Mouse (Mus musculus) lung, adult 2 months (tissue): ENCODE measurements around the gene Tmbim4. TPM values are rescaled to one million over a fixed set of nuclear protein-coding genes. Genes with fewer than 3 reads are reported as not detected.
A peak's percentile ranks its signal among the peaks of the same experiment; 100 is the strongest.
"Not testable (repeated sequence)": the region's sequence is repeated elsewhere in the genome, so short reads cannot be mapped to it uniquely, and the experiment has no call there.

Source experiments
- DNase-seq: peaks from one replicate; pipeline ENCODE4 v3.0.0; 2022
- H3K4me1 ChIP-seq: fragments of 200-500 bp; 2 replicates; pipeline ENCODE4 v1.6.1; 2011; ENCODE audit warnings: low read length; ENCODE audit not compliant: control insufficient read depth, insufficient read depth
- H3K4me3 ChIP-seq: fragments of 200-500 bp; replicated peaks from 2 replicates; pipeline ENCODE3; 2011; ENCODE audit warnings: low read depth, mild to moderate bottlenecking, control low read depth, low read length; ENCODE audit errors: extremely low read depth
- CTCF ChIP-seq: fragments of 200-500 bp; IDR thresholded peaks from 2 replicates; pipeline ENCODE4 v1.5.1; 2011; ENCODE audit warnings: mild to moderate bottlenecking, low read length, control low read depth; ENCODE audit not compliant: insufficient read depth
- POLR2A ChIP-seq: fragments of 200-500 bp; IDR thresholded peaks from 2 replicates; pipeline ENCODE4 v1.6.1; 2011; ENCODE audit warnings: low read depth, mild to moderate bottlenecking, control low read depth, low read length, borderline replicate concordance; ENCODE audit errors: extremely low read depth
- WGBS: fragments of 180-500 bp; shearing (Covaris S2); methylation state at CpG from one replicate; pipeline ENCODE4 v1.1.7; 2018; 5-methylcytosine and 5-hydroxymethylcytosine counted together
- polyA plus RNA-seq: library from polyadenylated mRNA; depleted of rRNA; stranded (reverse); fragments of >200 nt; gene quantifications from 2 replicates; pipeline ENCODE4 v1.2.3, GENCODE M21; 2012

The Tmbim4 gene
- polyA plus RNA-seq, 1 experiment: 173 TPM

- 0 out of 2 replicates have a peak, but pooled peaks cover 6% of the 10 kb centered on the region for H3K4me1 ChIP-seq
- no peak for DNase-seq
- 31% methylated on average over 6 of the region's 6 CpGs for WGBS
- TF ChIP-seq CTCF (no peak), POLR2A (no peak)
- H3K4me3 ChIP-seq: peak overlapping the region; percentile 52
These were observed 8.1 kb downstream of the Tmbim4 start for GRCm38 (mm10) chr10:120209539-120209925.

- 72% methylated on average over 3 of the region's 3 CpGs for WGBS
- H3K4me3 ChIP-seq: no peak overlapping the region
- TF ChIP-seq CTCF (no peak), POLR2A (no peak)
- no peak for DNase-seq
- 0 out of 2 replicates have a peak, but pooled peaks cover 6% of the 10 kb centered on the region for H3K4me1 ChIP-seq
These were observed 8.7 kb downstream of the Tmbim4 start for GRCm38 (mm10) chr10:120210096-120210495.

- not testable (repeated sequence) for DNase-seq, H3K4me3 ChIP-seq, H3K4me1 ChIP-seq
- 83% methylated on average over 1 of the region's 1 CpGs for WGBS
These were observed 15.7 kb downstream of the Tmbim4 start for GRCm38 (mm10) chr10:120217099-120217498.

GRCm38 (mm10) chr10:120218996-120219395 is 17.6 kb downstream of the Tmbim4 start:
- no peak overlapping the region for H3K4me3 ChIP-seq
- WGBS: 92% methylated on average over 10 of the region's 10 CpGs

GRCm38 (mm10) chr10:120219578-120220359 is 18.4 kb downstream of the Tmbim4 start:
- WGBS: 38% methylated on average over 14 of the region's 14 CpGs
- TF ChIP-seq POLR2A (no peak), CTCF (no peak)
- Histone ChIP-seq H3K4me3 (no peak overlapping the region), H3K4me1 (peaks cover 3% of the 10 kb centered on the region)
- DNase-seq: no peak

More at GRCm38 (mm10) chr10:120218996-120219395, 17.6 kb downstream of the Tmbim4 start:
- no peak for DNase-seq
- TF ChIP-seq POLR2A: no peak
- no peak for TF ChIP-seq CTCF
- H3K4me1 ChIP-seq: peaks cover 3% of the 10 kb centered on the region

- 39% methylated on average over 7 of the region's 7 CpGs for WGBS
These were observed 19.4 kb downstream of the Tmbim4 start for GRCm38 (mm10) chr10:120220776-120221175.

GRCm38 (mm10) chr10:120226871-120227661 is 25.7 kb downstream of the Tmbim4 start, which contains the start of gene Llph:
Llph (plus strand) TSS chr10:120227070.
- TF ChIP-seq POLR2A (peak; percentile 88; the same call in 1 of the 2 replicates), CTCF (no peak)
- WGBS: under 1% methylated on average over 57 of the region's 57 CpGs
- H3K4me1 ChIP-seq: peaks cover 6% of the 10 kb centered on the region; the same call in 1 of the 2 replicates
- peak; percentile 80 for DNase-seq
- peak within 1 kb of the TSS; percentile 90 for H3K4me3 ChIP-seq

More at GRCm38 (mm10) chr10:120220776-120221175, 19.4 kb downstream of the Tmbim4 start:
- no peak overlapping the region for H3K4me3 ChIP-seq
- peaks cover 3% of the 10 kb centered on the region for H3K4me1 ChIP-seq
- TF ChIP-seq CTCF (no peak), POLR2A (no peak)
- DNase-seq: no peak

- peak; percentile 52 for DNase-seq
- peak; percentile 84 for TF ChIP-seq CTCF
- no peak for TF ChIP-seq POLR2A
- H3K4me1 ChIP-seq: peaks cover 6% of the 10 kb centered on the region; the same call in 1 of the 2 replicates
- no peak overlapping the region for H3K4me3 ChIP-seq
- 21% methylated on average over 5 of the region's 5 CpGs for WGBS
These were observed 30.3 kb downstream of the Tmbim4 start for GRCm38 (mm10) chr10:120231718-120232117.

GRCm38 (mm10) chr10:120233655-120234367 is 32.4 kb downstream of the Tmbim4 start:
- WGBS: 21% methylated on average over 18 of the region's 18 CpGs
- no peaks in the 10 kb centered on the region for H3K4me1 ChIP-seq
- H3K4me3 ChIP-seq: no peak overlapping the region
- peak; percentile 45 for DNase-seq
- TF ChIP-seq CTCF (peak; percentile 41; the same call in 1 of the 2 replicates), POLR2A (no peak)
